Mouse (Mus musculus) stomach, postnatal 0 days (tissue): Measurements from ENCODE around the gene Spsb1. TPM values are rescaled to one million over a fixed set of nuclear protein-coding genes. Genes with fewer than 3 reads are reported as not detected.
A peak's percentile ranks its signal among the peaks of the same experiment; 100 is the strongest.

Source experiments
- ATAC-seq: fragments of 200-750 bp; cut with Nextera tagmentation; 2 replicates; pipeline ENCODE4 v1.8.0; 2017; ENCODE audit not compliant: low FRiP score, low TSS enrichment
- DNase-seq: peaks from one replicate; pipeline ENCODE4 v3.0.0-alpha.2; 2016; ENCODE audit warnings: low spot score
- H3K27ac ChIP-seq: fragments of 300-500 bp; sonication (generic); replicated peaks from 2 replicates; pipeline ENCODE4 v1.5.1; 2014; ENCODE audit warnings: mild to moderate bottlenecking, control low read depth
- H3K27me3 ChIP-seq: fragments of 300-500 bp; sonication (generic); 2 replicates; pipeline ENCODE4 v1.6.1; 2014; ENCODE audit warnings: low read length; ENCODE audit not compliant: control insufficient read depth, insufficient read depth
- H3K36me3 ChIP-seq: fragments of 300-500 bp; sonication (generic); 2 replicates; pipeline ENCODE4 v1.6.1; 2014; ENCODE audit warnings: low read length, mixed read lengths; ENCODE audit not compliant: control insufficient read depth, insufficient read depth
- H3K4me1 ChIP-seq: fragments of 300-500 bp; sonication (generic); replicated peaks from 2 replicates; pipeline ENCODE4 v1.6.1; 2014; ENCODE audit warnings: antibody characterized with exemption; ENCODE audit not compliant: control insufficient read depth, insufficient read depth
- H3K4me2 ChIP-seq: fragments of 300-500 bp; sonication (generic); replicated peaks from 2 replicates; pipeline ENCODE4 v1.6.1; 2014; ENCODE audit warnings: low read depth, mild to moderate bottlenecking, control low read depth, moderate library complexity
- H3K4me3 ChIP-seq: fragments of 300-500 bp; sonication (generic); 2 replicates; pipeline ENCODE4 v1.5.1; 2014; ENCODE audit warnings: low read depth, low read length, control low read depth
- H3K9ac ChIP-seq: fragments of 300-500 bp; sonication (generic); 2 replicates; pipeline ENCODE4 v1.6.1; 2014; ENCODE audit warnings: mild to moderate bottlenecking, low read length, control low read depth, mixed read lengths
- H3K9me3 ChIP-seq: fragments of 300-500 bp; sonication (generic); 2 replicates; pipeline ENCODE4 v1.6.1; 2016; ENCODE audit warnings: low read length; ENCODE audit not compliant: control insufficient read depth
- CTCF ChIP-seq: IDR thresholded peaks from 2 replicates; pipeline ENCODE4 v1.5.1; 2016; ENCODE audit warnings: antibody characterized with exemption, low read depth, mild to moderate bottlenecking, moderate library complexity
- EP300 ChIP-seq: optimal IDR thresholded peaks from 2 replicates; pipeline ENCODE3; 2016; ENCODE audit warnings: antibody characterized with exemption
- WGBS: fragments of 180-500 bp; shearing (Covaris S2); extraction: QIAGEN DNeasy Blood & Tissue Kit; methylation state at CpG from one replicate; pipeline ENCODE4 v1.1.7; 2014; 5-methylcytosine and 5-hydroxymethylcytosine counted together
- polyA plus RNA-seq: library from polyadenylated mRNA; unstranded; fragments of >200 nt; fragmentation: Nextera tagmentation; extraction: Ambion mirVana; gene quantifications from 2 replicates; pipeline ENCODE4 v1.2.1, GENCODE M21; 2015

Spsb1 gene
- polyA plus RNA-seq, 1 experiment from 2014 or later, result 13.1 TPM

- 45% methylated on average over 9 of the region's 9 CpGs for WGBS
- H3K36me3 ChIP-seq, result no peaks in the 10 kb centered on the region
- no peak for TF ChIP-seq EP300
- TF ChIP-seq CTCF, result no peak
Measured at GRCm38 (mm10) chr4:149971393-149971792, 16.6 kb upstream of the Spsb1 start.

GRCm38 (mm10) chr4:149968526-149968925 is 13.7 kb upstream of the Spsb1 start:
- no peak overlapping the region for H3K27ac ChIP-seq
- no peaks in the 10 kb centered on the region for H3K27me3 ChIP-seq
- no peak for TF ChIP-seq EP300
- ATAC-seq, result no peak
- no peaks in the 10 kb centered on the region for H3K4me1 ChIP-seq
- no peak overlapping the region for H3K4me2 ChIP-seq
- no peak for DNase-seq
- no peaks in the 10 kb centered on the region for H3K36me3 ChIP-seq
- H3K4me3 ChIP-seq, result no peak overlapping the region
- no peak overlapping the region for H3K9ac ChIP-seq
- WGBS, result 41% methylated on average over 6 of the region's 6 CpGs
- no peaks in the 10 kb centered on the region for H3K9me3 ChIP-seq

More at GRCm38 (mm10) chr4:149971393-149971792, 16.6 kb upstream of the Spsb1 start:
- Histone ChIP-seq H3K4me2 (no peak overlapping the region), H3K9me3 (no peaks in the 10 kb centered on the region), H3K27me3 (no peaks in the 10 kb centered on the region), H3K9ac (no peak overlapping the region), H3K4me1 (no peaks in the 10 kb centered on the region), H3K27ac (no peak overlapping the region), H3K4me3 (no peak overlapping the region)
- DNase-seq, result no peak
- no peak for ATAC-seq

GRCm38 (mm10) chr4:149966963-149967362 is 12.1 kb upstream of the Spsb1 start:
- H3K4me3 ChIP-seq, result no peak overlapping the region
- 89% methylated on average over 9 of the region's 9 CpGs for WGBS
- H3K27ac ChIP-seq, result no peak overlapping the region
- DNase-seq (no peak), ATAC-seq (no peak)
- H3K36me3 ChIP-seq, result no peaks in the 10 kb centered on the region
- H3K27me3 ChIP-seq, result no peaks in the 10 kb centered on the region
- TF ChIP-seq EP300, result no peak
- no peak for TF ChIP-seq CTCF
- no peak overlapping the region for H3K9ac ChIP-seq
- no peak overlapping the region for H3K4me2 ChIP-seq
- H3K4me1 ChIP-seq, result no peaks in the 10 kb centered on the region
- no peaks in the 10 kb centered on the region for H3K9me3 ChIP-seq

GRCm38 (mm10) chr4:149966252-149966651 is 11.4 kb upstream of the Spsb1 start:
- 31% methylated on average over 5 of the region's 5 CpGs for WGBS
- Histone ChIP-seq H3K27ac (no peak overlapping the region), H3K36me3 (no peaks in the 10 kb centered on the region), H3K9ac (no peak overlapping the region), H3K4me1 (no peaks in the 10 kb centered on the region), H3K4me2 (no peak overlapping the region), H3K4me3 (no peak overlapping the region), H3K9me3 (no peaks in the 10 kb centered on the region), H3K27me3 (no peaks in the 10 kb centered on the region)
- DNase-seq, result peak; percentile 66
- TF ChIP-seq EP300 (no peak), CTCF (no peak)
- ATAC-seq, result peak; percentile 49

- no peak for DNase-seq
- ATAC-seq, result 0 out of 2 replicates have a peak, but pooled peaks have one; percentile 6
- no peaks in the 10 kb centered on the region for H3K4me1 ChIP-seq
- H3K4me3 ChIP-seq, result no peak overlapping the region
- TF ChIP-seq CTCF, result no peak
- TF ChIP-seq EP300, result no peak
- H3K27me3 ChIP-seq, result no peaks in the 10 kb centered on the region
- H3K27ac ChIP-seq, result no peak overlapping the region
- H3K36me3 ChIP-seq, result no peaks in the 10 kb centered on the region
- H3K9ac ChIP-seq, result no peak overlapping the region
- no peaks in the 10 kb centered on the region for H3K9me3 ChIP-seq
- H3K4me2 ChIP-seq, result no peak overlapping the region
- 70% methylated on average over 6 of the region's 6 CpGs for WGBS
Measured at GRCm38 (mm10) chr4:149965672-149966071, 10.8 kb upstream of the Spsb1 start.

DNA sequence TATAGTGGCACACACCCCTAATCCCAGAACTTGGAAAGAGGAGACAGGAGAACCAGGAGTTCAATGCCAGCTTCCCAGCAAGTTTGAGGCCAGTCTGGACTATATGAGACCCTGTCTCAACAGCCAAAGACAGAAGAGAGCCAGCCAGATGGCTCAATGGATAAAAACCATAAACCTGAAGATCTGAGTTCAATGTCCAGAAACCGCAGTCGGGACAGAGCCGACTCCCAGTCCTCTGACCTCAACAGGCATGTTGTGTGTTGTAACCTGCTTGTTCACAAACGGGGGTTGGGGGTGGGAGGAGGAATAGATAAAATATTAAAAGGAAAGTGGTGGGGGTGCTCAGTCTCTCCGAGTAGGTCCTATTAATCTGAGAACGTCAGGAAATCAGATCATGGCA is 10.4 kb upstream of the Spsb1 start:
- 65% methylated on average over 6 of the region's 6 CpGs for WGBS
- Histone ChIP-seq H3K36me3 (no peaks in the 10 kb centered on the region), H3K4me1 (no peaks in the 10 kb centered on the region), H3K27me3 (no peaks in the 10 kb centered on the region), H3K9me3 (no peaks in the 10 kb centered on the region), H3K9ac (no peak overlapping the region), H3K4me3 (no peak overlapping the region), H3K4me2 (no peak overlapping the region), H3K27ac (no peak overlapping the region)
- TF ChIP-seq CTCF, result no peak
- no peak for TF ChIP-seq EP300
- DNase-seq (no peak), ATAC-seq (no peak)

GRCm38 (mm10) chr4:149964770-149965169 is 9.9 kb upstream of the Spsb1 start:
- WGBS, result 74% methylated on average over 3 of the region's 3 CpGs
- ATAC-seq (no peak), DNase-seq (no peak)

More at GRCm38 (mm10) chr4:149964770-149965169, 9.9 kb upstream of the Spsb1 start:
- Histone ChIP-seq H3K27ac (no peak overlapping the region), H3K27me3 (no peaks in the 10 kb centered on the region), H3K4me1 (no peaks in the 10 kb centered on the region), H3K36me3 (no peaks in the 10 kb centered on the region), H3K4me2 (no peak overlapping the region), H3K9ac (no peak overlapping the region), H3K9me3 (no peaks in the 10 kb centered on the region), H3K4me3 (no peak overlapping the region)
- TF ChIP-seq CTCF (no peak), EP300 (no peak)
